Mouse (Mus musculus): ENCODE data around the gene Pgghg.

Pgghg gene

DNA sequence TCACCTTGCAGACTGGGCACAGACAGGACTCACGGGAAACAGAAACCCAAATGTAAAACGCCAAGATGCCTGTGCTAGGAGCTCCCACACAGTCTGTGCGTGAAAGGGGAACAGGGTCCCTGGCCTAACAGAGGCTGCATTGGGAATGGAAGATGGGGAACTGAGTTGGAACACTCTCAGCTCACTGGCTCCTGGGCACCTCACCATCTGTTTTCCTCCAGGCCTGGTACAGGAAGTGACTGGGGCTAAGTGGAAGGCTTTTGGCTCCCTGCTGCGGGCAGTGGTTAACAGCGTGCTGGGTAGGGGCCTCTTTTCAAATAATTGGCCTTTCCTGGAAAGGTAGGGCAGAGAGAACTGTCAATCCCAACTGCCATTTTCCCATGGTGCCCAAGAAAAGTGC is 49.4 kb downstream of the Pgghg start:
- DNase-seq (ENCODE audit: low spot score in 2 of 2): no peak

GRCm38 (mm10) chr7:140991117-140991689 is 50.0 kb downstream of the Pgghg start:
- no peak for DNase-seq (ENCODE audit: low spot score in 2 of 2)

All from frontal cortex, postnatal 10 days (tissue).